Mouse (Mus musculus) kidney, postnatal 36 days (tissue): ENCODE results near the gene Zbtb40.

Experiments used
- DNase-seq, 2 experiments: peaks; one replicate each; pipeline ENCODE4 v3.0.0; 2021 to 2022; ENCODE audit warnings: mixed read lengths in 2 of 2

Gene Zbtb40

DNA sequence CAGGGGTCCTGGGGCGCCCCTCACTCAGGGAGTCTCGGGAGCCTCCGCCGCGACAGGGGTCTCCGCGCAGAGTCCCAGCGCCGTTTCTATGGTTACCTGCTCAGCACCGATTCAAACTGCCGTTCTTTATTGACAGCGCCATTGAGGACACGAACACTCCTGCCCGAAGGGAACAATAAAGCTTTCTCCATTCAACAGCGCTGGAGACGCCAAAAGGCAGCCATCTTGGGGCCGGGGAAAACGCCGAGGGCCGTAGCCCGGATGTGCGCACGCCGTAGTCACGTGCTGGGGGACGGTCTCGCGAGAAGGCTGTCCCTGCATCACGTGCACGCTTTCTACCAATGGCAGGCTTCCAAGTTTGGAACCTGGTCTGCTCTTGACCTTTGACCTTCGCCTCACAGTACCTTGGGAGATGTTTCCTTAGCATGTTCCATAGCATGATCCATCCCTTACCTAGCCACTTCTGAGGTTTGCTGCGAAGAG is at the start of gene Zbtb40:
Gene Zbtb40, minus strand, starts transcription at position 252 of the 483 bp plus-strand sequence.
- peak; percentile 94 to 96 for DNase-seq

GRCm38 (mm10) chr4:137097984-137098327 is 49.4 kb upstream of the Zbtb40 start:
- no peak for DNase-seq

- DNase-seq: no peak
Measured at GRCm38 (mm10) chr4:137097246-137097983, 48.8 kb upstream of the Zbtb40 start.

DNA sequence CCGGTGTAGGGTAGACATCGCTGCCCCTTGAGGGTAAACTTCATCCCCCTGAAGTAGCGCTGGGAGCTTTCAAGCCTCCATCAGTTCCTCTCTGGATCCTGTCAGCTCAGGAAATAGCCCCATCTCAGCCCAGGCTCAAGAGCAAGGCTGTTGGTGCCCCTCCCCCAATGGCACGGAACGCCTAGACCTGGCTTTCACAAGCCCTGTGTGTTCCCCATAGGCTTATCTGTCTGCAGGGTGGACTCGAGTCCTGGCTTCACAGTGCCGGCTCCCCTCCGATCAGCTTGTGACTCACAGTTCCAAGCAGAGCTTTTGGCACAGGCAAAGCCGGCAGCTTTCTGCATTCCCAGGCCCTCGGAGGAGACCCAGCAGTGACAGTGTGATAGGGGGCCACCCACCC is 47.8 kb upstream of the Zbtb40 start:
- DNase-seq: no peak

DNA sequence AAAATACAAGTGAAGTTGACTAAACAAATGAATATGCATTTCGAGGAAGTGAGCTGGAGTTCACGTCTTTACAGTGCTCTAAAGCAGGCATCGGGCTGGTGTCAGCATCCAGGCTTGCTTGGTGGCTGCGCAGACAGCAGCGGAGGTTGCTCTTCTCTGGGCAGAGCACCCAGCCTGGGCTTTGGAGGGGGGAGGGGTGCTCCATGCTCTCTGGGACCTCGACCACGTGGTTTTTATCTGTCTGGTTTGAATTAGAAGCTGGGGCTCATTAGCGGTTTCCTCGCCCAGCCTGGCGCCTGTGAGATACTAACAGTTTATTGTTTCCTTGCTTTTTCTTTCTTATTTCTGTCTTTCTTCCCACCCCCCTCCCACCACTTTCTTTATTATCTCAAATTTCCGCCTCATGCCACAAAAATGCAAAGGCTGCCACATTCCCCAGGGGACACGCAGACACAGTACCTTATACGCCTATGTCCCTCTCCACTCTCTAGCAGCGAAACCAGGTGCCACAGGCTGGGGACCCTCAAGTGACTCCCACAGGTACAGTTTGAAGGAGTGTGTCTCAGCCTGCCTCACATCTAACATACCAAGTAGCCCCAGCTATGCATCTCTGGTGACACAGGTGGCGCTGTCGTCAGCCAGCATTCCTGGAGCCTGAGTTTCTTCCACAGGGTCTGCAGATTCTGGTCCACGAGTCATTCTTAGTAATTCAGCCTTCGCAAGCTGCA is 36.6 kb upstream of the Zbtb40 start:
- DNase-seq: no peak

- DNase-seq: no peak
Measured at GRCm38 (mm10) chr4:137082866-137083265, 34.3 kb upstream of the Zbtb40 start.

DNA sequence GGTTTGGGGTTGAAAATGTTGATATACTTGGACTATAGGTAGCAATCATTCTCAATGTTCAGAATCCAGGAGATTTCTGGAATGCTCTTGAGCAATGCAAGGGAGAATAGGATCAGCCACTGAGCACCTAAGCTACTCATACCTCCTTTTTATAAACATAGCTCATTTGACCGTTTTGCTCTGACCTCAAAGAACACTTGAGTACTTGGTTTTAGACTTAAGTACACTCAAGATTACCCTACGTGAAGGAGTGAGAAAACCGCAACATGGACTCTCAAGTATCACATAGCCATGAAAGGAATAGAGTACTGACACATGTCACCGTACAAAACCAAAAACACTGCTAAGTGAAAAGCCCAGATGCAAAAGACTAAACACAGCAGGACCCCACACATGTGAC is 32.8 kb upstream of the Zbtb40 start:
- no peak for DNase-seq

GRCm38 (mm10) chr4:137077216-137077615 is 28.6 kb upstream of the Zbtb40 start:
- DNase-seq: peak in 1 of 2 experiments; percentile 4

DNA sequence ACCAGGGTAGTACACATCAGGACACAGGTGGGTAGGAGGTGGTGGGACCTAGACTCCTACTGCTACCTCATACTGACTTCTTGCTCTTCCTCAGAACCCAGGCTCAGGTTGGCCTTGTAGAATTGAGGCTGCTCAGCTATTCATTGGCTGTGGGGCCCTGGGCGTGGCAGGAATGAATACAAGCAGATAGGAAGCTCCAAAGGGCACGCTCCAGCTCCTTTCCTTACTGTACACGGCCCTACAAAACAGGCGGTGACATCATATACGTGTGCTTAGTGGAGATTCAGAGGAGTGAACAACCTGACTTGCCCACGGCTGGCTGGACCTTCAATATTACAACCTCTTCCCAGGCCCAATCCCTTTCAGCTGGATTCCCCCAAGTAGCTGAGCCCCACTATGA is 22.6 kb upstream of the Zbtb40 start:
- DNase-seq: no peak

DNA sequence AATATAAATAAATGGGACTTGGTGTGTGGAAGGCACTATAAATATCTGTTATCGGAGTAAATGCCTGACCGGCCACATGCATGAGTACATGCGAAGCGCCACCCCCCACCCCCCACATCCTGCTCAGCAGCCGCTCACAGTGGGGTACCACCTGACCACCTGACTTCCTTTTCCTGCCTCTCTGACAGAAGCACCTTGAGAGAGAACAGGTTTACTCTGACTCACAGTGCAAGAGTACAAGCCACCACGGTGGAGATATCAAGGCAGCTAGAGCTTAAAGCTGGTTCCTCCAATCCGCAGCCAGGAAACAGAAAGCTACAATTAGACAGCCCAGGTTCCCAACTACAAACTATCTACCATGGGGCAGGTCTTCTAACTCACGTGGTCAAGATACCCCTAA is 19.9 kb upstream of the Zbtb40 start:
- DNase-seq: no peak

- DNase-seq: no peak
Measured at GRCm38 (mm10) chr4:137065846-137066245, 17.2 kb upstream of the Zbtb40 start.

DNA sequence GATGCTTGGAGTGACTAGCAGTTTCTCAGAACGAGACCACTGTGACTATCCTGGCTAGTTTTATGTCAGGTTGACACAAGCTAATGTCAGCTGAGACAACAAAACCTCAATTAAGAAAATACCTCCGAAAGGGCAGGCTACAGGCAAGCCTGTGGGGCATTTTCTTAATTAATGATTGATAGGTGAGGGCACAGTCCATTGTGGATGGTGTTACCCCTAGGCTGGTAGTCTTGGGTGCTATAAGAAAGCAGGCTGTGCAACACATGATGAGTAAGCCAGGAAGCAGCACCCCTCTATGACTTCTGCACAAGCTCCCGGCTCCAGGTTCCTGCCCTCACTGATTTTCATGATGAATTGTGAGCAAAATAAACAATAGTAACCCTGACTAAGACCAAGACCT is 6.3 kb upstream of the Zbtb40 start:
- peak; percentile 37 to 79 for DNase-seq

GRCm38 (mm10) chr4:137053810-137054209 is 5.2 kb upstream of the Zbtb40 start:
- DNase-seq: no peak

GRCm38 (mm10) chr4:137047840-137048549 is 606 bp downstream of the Zbtb40 start:
- DNase-seq: peak; percentile 23 to 44

- DNase-seq: no peak
Measured at GRCm38 (mm10) chr4:137046110-137046509, 2.5 kb downstream of the Zbtb40 start.

DNA sequence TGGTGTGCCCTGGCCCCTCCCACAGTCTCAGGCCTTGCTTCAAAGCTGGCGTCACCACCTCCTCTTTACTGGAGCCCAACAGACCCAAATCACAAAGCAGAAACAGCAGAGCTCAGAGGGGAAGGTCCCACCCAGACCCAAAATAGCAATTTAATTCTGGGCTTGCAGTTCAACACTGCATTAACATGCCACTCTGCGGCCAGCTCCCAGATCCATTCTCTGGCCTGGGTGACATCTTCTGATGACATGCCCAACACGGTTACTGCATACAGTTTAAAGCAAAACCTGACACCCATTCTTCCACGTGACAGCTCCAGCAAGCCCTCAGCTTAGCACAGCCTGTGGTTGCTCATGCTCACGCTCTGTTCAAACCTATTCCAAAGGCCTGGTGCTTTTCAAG is 4.1 kb downstream of the Zbtb40 start:
- peak in 1 of 2 experiments; percentile 13 for DNase-seq

DNA sequence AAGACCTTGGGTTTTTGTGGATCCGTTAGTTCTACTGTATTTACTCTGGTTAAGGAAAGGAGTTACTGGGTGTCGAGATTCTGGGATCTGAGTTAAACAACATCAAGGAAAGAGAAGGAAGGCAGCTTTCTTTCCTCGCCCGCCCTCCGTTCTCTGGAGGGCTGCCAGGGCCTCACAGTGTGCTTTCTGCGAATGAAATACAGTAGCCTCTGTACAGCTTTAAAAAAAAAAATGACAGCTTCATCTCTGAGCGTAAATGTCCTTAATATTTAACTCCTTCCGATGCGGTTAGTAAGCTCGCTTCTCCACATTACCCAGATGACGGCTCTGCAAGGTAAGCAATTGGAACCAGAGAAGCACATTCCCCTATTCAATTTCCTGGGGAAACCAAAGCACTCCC is 4.8 kb downstream of the Zbtb40 start:
- peak; percentile 67 to 84 for DNase-seq

DNA sequence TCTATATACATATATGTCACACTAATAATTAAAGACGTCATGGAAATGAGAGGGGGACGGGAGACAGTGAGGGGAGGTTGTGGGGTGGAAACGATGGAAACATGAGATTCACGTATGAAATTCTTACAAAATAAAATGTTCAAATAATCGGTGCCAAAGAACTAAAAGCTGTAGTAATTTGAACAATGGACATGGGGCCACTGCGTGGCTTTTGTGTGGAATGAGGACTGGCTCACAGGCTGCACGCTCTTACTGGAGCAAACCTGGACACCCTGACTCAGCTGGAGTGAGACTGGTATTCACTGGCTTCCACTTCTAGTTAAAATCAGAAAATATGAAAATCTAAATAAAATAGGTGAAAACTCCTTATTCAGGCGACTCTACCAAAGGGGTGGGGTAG is 6.6 kb downstream of the Zbtb40 start:
- DNase-seq: no peak

DNA sequence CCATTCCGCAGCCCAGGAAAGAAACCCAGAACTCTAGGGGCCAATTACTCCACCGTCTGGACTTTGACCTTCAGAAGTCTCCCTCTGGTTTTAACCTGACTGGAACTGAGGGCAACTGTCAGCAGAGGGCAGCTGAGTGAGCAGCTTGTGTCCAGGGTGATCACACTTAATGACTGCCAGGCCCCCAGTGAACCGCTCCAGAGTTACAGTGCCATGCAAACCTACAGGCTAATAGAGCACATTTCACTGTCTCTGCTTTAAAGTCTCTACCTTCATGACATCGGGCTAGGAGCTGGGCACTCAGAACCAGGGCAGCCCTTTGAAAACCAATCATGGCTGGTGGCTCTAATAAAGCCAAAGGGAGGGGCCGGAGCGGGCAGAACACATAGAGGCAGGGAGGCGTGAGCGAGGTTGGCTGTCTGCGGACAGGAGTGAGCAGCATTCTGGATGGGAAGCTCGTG is 7.4 kb downstream of the Zbtb40 start:
- peak; percentile 74 to 88 for DNase-seq

GRCm38 (mm10) chr4:137039441-137039840 is 9.2 kb downstream of the Zbtb40 start:
- peak; percentile 70 to 74 for DNase-seq

DNA sequence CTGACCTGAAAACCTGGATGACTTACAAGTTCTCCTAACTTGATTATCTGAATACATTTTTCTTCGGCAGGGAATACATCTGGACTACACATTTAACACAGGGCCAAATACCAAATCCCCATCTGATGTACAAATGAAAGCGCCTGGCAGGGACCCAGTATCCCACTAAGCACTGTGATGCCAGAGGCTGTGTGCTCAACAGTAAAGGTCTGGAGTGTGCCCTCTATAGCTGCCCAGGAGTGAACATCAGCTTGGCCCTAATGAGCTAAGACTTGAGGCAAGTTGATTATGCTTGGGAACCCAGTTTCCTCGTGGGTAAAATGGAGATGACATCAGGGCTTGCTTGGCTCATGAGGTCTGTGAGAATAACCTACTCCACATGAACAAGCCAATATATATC is 10.1 kb downstream of the Zbtb40 start:
- no peak for DNase-seq

DNA sequence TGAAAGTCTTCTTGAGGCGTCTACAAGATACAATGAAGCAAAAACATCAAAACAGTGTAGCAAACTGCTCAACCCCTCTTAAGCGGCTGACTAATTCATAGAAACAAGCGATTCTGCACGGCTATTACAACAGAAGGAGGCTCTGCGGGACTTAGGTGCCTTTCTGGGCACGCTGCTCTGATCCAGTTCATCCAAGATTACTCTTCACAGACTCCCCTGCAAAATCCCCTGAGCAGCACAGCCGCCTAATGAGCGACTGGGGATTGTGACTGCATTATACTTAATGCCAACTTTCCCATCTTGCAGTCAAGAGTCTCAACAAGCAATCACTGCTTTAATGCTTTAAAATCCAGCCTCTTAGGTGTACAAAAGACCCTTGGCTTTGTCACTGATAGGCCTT is 10.5 kb downstream of the Zbtb40 start:
- no peak for DNase-seq

GRCm38 (mm10) chr4:137033115-137033887 is 15.3 kb downstream of the Zbtb40 start:
- DNase-seq: peak; percentile 24 to 45
